Mouse (Mus musculus): ENCODE data around the gene Alk. TPM values are rescaled to one million over a fixed set of nuclear protein-coding genes. Genes with fewer than 3 reads are reported as not detected.

Alk gene
- polyA plus RNA-seq, 1 experiment, result 0.25 TPM

- Histone ChIP-seq H3K27ac (ENCODE audit: insufficient read depth, low read length) (no peak overlapping the region), H3K4me1 (ENCODE audit: control insufficient read depth, insufficient read depth, low read length) (peaks cover 2% of the 10 kb centered on the region; the same call in 1 of the 2 replicates), H3K4me3 (ENCODE audit: insufficient read depth, low read length) (no peak overlapping the region)
- TF ChIP-seq CTCF (IDR thresholded peaks at IDR 0.05; ENCODE audit: borderline replicate concordance, insufficient read depth, low read length) (no peak), POLR2A (IDR thresholded peaks at IDR 0.05; ENCODE audit: low read depth, low read length) (no peak)
Observed at GRCm38 (mm10) chr17:71870641-71871040, 733.8 kb downstream of the Alk start.

DNA sequence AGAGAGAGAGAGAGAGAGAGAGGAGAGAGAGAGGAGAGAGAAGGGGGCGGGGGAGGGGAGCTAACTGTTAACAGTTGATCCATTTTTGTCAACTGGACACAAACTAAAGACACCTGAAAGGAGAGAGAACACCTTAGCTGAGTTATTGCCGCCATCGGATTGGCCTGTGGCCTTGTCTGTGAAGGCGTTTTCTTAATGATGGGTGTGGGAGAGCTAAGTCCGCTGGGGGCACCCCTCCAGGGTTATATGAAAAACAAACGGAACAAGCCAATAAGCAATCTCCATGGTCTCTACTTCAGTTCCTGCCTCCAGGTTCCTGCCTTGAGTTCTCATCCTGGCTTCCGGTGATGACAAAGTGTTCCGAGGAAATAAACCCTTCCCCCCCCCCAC lies 734.2 kb downstream of the Alk start:
- Histone ChIP-seq H3K4me1 (ENCODE audit: control insufficient read depth, insufficient read depth, low read length) (peaks cover 2% of the 10 kb centered on the region; the same call in 1 of the 2 replicates), H3K27ac (ENCODE audit: insufficient read depth, low read length) (no peak overlapping the region), H3K4me3 (ENCODE audit: insufficient read depth, low read length) (no peak overlapping the region)
- TF ChIP-seq CTCF (IDR thresholded peaks at IDR 0.05; ENCODE audit: borderline replicate concordance, insufficient read depth, low read length) (no peak), POLR2A (IDR thresholded peaks at IDR 0.05; ENCODE audit: low read depth, low read length) (no peak)

- H3K4me3 ChIP-seq (ENCODE audit: insufficient read depth, low read length), result peak overlapping the region; percentile 3; the same call in 1 of the 2 replicates
- H3K4me1 ChIP-seq (ENCODE audit: control insufficient read depth, insufficient read depth, low read length), result peaks cover 2% of the 10 kb centered on the region; the same call in 1 of the 2 replicates
- no peak overlapping the region for H3K27ac ChIP-seq (ENCODE audit: insufficient read depth, low read length)
- no peak for TF ChIP-seq POLR2A (IDR thresholded peaks at IDR 0.05; ENCODE audit: low read depth, low read length)
- TF ChIP-seq CTCF (IDR thresholded peaks at IDR 0.05; ENCODE audit: borderline replicate concordance, insufficient read depth, low read length), result no peak
Observed at GRCm38 (mm10) chr17:71869372-71870231, 734.8 kb downstream of the Alk start.

DNA sequence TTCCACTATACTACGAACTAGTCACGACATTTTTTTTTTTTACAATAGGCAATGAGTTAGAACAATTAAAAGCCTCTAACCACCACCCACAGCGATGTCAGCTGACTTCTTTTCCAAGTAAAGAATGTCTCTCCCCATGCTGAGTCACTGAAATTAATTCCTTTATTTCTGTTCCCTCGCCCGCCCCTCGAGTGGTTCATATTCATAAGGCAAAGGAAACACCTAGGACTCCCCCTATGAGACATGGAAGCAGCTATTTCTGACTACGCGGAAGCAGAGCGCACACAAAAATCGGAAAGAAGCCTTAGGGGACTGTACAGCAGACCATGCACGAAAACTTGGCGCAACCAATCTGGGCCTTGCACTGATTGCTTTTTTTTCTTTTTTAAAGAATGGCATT lies 735.6 kb downstream of the Alk start:
- no peak for TF ChIP-seq POLR2A (IDR thresholded peaks at IDR 0.05; ENCODE audit: low read depth, low read length)
- no peak for TF ChIP-seq CTCF (IDR thresholded peaks at IDR 0.05; ENCODE audit: borderline replicate concordance, insufficient read depth, low read length)
- H3K4me3 ChIP-seq (ENCODE audit: insufficient read depth, low read length), result no peak overlapping the region
- H3K4me1 ChIP-seq (ENCODE audit: control insufficient read depth, insufficient read depth, low read length), result peaks cover 2% of the 10 kb centered on the region; the same call in 1 of the 2 replicates
- H3K27ac ChIP-seq (ENCODE audit: insufficient read depth, low read length), result no peak overlapping the region

DNA sequence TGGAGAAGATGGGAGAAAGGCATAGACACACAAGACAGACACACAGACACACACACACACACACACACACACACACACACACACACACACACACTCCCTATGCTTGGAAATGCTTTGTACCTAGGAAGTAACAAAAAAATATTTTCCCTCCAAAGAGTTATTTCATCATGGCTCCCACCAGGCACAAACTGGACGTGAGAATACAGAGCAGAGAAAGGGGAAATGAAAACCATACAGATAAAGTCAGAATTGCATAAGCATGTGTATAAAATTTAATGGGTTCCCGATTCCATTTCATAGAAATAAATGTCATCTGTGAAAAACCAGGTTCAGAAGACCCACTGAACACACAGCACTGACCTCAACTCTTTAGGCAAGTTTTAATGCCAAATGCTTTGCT lies 736.5 kb downstream of the Alk start:
- Histone ChIP-seq H3K27ac (ENCODE audit: insufficient read depth, low read length) (no peak overlapping the region), H3K4me1 (ENCODE audit: control insufficient read depth, insufficient read depth, low read length) (peaks cover 2% of the 10 kb centered on the region; the same call in 1 of the 2 replicates), H3K4me3 (ENCODE audit: insufficient read depth, low read length) (no peak overlapping the region)
- TF ChIP-seq CTCF (IDR thresholded peaks at IDR 0.05; ENCODE audit: borderline replicate concordance, insufficient read depth, low read length), result no peak

GRCm38 (mm10) chr17:71865437-71865836 lies 739.0 kb downstream of the Alk start:
- no peak overlapping the region for H3K27ac ChIP-seq (ENCODE audit: insufficient read depth, low read length)
- H3K4me1 ChIP-seq (ENCODE audit: control insufficient read depth, insufficient read depth, low read length), result peaks cover 2% of the 10 kb centered on the region; the same call in 1 of the 2 replicates
- H3K4me3 ChIP-seq (ENCODE audit: insufficient read depth, low read length), result no peak overlapping the region
- TF ChIP-seq CTCF (IDR thresholded peaks at IDR 0.05; ENCODE audit: borderline replicate concordance, insufficient read depth, low read length), result no peak
- no peak for TF ChIP-seq POLR2A (IDR thresholded peaks at IDR 0.05; ENCODE audit: low read depth, low read length)

DNA sequence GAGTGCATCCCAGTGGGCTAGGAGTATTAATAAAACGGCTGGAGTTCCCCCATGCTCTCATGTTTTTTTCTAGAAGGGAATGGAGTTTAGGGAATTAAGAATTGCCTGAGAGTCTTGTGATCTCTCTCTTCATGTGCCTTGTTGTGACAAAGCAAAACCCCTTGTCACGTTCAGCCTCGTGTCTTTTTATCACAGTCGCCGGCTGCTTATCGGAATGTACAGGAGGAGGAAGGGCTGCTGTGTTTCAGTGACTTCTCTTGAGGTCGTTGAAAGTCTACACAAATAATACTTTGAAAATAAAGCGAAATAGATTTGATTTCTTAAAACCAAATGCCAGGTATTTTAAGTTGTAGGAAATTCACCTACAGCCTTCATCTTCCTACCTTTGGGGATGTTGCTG lies 740.4 kb downstream of the Alk start:
- peaks cover 2% of the 10 kb centered on the region; the same call in 1 of the 2 replicates for H3K4me1 ChIP-seq (ENCODE audit: control insufficient read depth, insufficient read depth, low read length)
- no peak overlapping the region for H3K27ac ChIP-seq (ENCODE audit: insufficient read depth, low read length)
- H3K4me3 ChIP-seq (ENCODE audit: insufficient read depth, low read length), result no peak overlapping the region
- TF ChIP-seq POLR2A (IDR thresholded peaks at IDR 0.05; ENCODE audit: low read depth, low read length), result no peak
- TF ChIP-seq CTCF (IDR thresholded peaks at IDR 0.05; ENCODE audit: borderline replicate concordance, insufficient read depth, low read length), result no peak

- no peak for TF ChIP-seq POLR2A (IDR thresholded peaks at IDR 0.05; ENCODE audit: low read depth, low read length)
- no peak for TF ChIP-seq CTCF (IDR thresholded peaks at IDR 0.05; ENCODE audit: borderline replicate concordance, insufficient read depth, low read length)
- Histone ChIP-seq H3K4me1 (ENCODE audit: control insufficient read depth, insufficient read depth, low read length) (no peaks in the 10 kb centered on the region), H3K27ac (ENCODE audit: insufficient read depth, low read length) (no peak overlapping the region), H3K4me3 (ENCODE audit: insufficient read depth, low read length) (no peak overlapping the region)
Observed at GRCm38 (mm10) chr17:71862895-71863294, 741.5 kb downstream of the Alk start.

DNA sequence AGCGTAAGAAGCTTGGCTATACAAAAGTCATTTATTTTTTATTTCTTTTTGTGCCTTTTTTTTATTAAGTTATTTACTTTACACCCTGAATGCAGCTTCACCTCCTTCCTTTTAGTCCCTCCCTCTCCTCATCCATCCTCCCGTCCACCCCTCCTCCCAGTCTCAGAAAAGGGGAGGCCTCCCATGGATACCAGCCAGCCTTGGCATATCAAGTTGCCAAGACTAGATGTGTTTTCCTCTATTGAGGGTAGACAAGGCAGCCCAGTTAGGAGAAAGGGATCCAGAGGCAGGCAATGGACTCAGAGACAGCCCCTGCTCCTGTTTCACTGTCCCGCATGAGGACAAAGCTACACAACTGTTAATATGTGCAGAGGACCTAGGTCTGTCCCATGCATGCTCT lies 742.2 kb downstream of the Alk start:
- Histone ChIP-seq H3K27ac (ENCODE audit: insufficient read depth, low read length) (no peak overlapping the region), H3K4me3 (ENCODE audit: insufficient read depth, low read length) (no peak overlapping the region), H3K4me1 (ENCODE audit: control insufficient read depth, insufficient read depth, low read length) (no peaks in the 10 kb centered on the region)
- TF ChIP-seq POLR2A (IDR thresholded peaks at IDR 0.05; ENCODE audit: low read depth, low read length) (no peak), CTCF (IDR thresholded peaks at IDR 0.05; ENCODE audit: borderline replicate concordance, insufficient read depth, low read length) (no peak)

GRCm38 (mm10) chr17:71831960-71832359 lies 772.5 kb downstream of the Alk start:
- Histone ChIP-seq H3K27ac (ENCODE audit: insufficient read depth, low read length) (no peak overlapping the region), H3K4me1 (ENCODE audit: control insufficient read depth, insufficient read depth, low read length) (no peaks in the 10 kb centered on the region), H3K4me3 (ENCODE audit: insufficient read depth, low read length) (no peak overlapping the region)
- TF ChIP-seq POLR2A (IDR thresholded peaks at IDR 0.05; ENCODE audit: low read depth, low read length) (no peak), CTCF (IDR thresholded peaks at IDR 0.05; ENCODE audit: borderline replicate concordance, insufficient read depth, low read length) (no peak)
